Mouse (Mus musculus) G1E (cell line): Measurements from ENCODE around the gene Cdk6.
"Not testable (repeated sequence)": the region's sequence is repeated elsewhere in the genome, so short reads cannot be mapped to it uniquely, and the experiment has no call there.

Experiments used
- CTCF ChIP-seq: IDR thresholded peaks from 2 replicates; pipeline ENCODE4 v1.5.1; 2012; ENCODE audit warnings: low read depth, low read length, inconsistent platforms, mixed read lengths
- GATA1 ChIP-seq: IDR thresholded peaks from 2 replicates; pipeline ENCODE4 v1.6.1; 2012; ENCODE audit warnings: borderline replicate concordance, low read length, inconsistent platforms, mixed read lengths

DNA sequence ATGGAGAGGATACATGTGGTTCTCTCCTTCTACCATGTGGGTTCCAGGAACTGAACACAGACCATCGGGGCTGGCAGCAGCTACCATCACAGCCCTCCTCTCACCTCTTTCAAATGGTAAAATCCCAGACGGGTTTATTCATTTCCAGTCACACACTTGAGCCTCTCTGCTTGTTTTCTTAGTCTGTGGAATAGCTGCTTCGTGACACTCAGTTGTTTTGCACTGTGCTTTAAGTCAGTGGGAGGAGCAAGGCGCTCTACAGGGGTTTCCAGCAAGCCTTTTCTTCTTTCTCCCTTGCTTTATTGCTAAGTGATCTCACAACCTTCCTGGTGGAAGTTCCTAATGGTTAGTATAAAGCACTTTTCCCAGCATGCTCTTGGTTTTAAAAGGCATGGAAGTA lies 10.6 kb downstream of the Cdk6 start:
- TF ChIP-seq CTCF, GATA1: not testable (repeated sequence)
